Mouse (Mus musculus): ENCODE measurements at regions not wholly inside any gene's neighbourhood (a gene's known extent, or its start where the extent isn't known, plus 50 kb on each side); places are given as distances from the start of the nearest gene placed in this dataset.

- TF ChIP-seq POLR2A (IDR thresholded peaks at IDR 0.05; ENCODE audit: borderline replicate concordance, extremely low read depth, insufficient read depth, insufficient read length, poor library complexity, severe bottlenecking) (no peak), CTCF (IDR thresholded peaks at IDR 0.05; ENCODE audit: borderline replicate concordance, extremely low read depth, insufficient read depth, insufficient read length) (peak; percentile 54; the same call in 1 of the 2 replicates)
- DNase-seq (ENCODE audit: low read depth): peak; percentile 81
Observed at GRCm38 (mm10) chr6:36004701-36005100, 383.2 kb upstream of the Chrm2 start.

- TF ChIP-seq POLR2A (IDR thresholded peaks at IDR 0.05; ENCODE audit: borderline replicate concordance, extremely low read depth, insufficient read depth, insufficient read length, poor library complexity, severe bottlenecking) (no peak), CTCF (IDR thresholded peaks at IDR 0.05; ENCODE audit: borderline replicate concordance, extremely low read depth, insufficient read depth, insufficient read length) (no peak)
Observed at GRCm38 (mm10) chr6:36002090-36002489, 385.8 kb upstream of the Chrm2 start.

GRCm38 (mm10) chr6:35988891-35989290 lies 399.0 kb upstream of the Chrm2 start:
- DNase-seq (ENCODE audit: low read depth): peak; percentile 91
- no peak for TF ChIP-seq CTCF (IDR thresholded peaks at IDR 0.05; ENCODE audit: borderline replicate concordance, extremely low read depth, insufficient read depth, insufficient read length)
- TF ChIP-seq POLR2A (IDR thresholded peaks at IDR 0.05; ENCODE audit: borderline replicate concordance, extremely low read depth, insufficient read depth, insufficient read length, poor library complexity, severe bottlenecking): no peak

More at GRCm38 (mm10) chr6:36002090-36002489, 385.8 kb upstream of the Chrm2 start:
- no peak for DNase-seq (ENCODE audit: low read depth)

- no peak for DNase-seq (ENCODE audit: low read depth)
- no peak for TF ChIP-seq POLR2A (IDR thresholded peaks at IDR 0.05; ENCODE audit: borderline replicate concordance, extremely low read depth, insufficient read depth, insufficient read length, poor library complexity, severe bottlenecking)
- no peak for TF ChIP-seq CTCF (IDR thresholded peaks at IDR 0.05; ENCODE audit: borderline replicate concordance, extremely low read depth, insufficient read depth, insufficient read length)
Observed at GRCm38 (mm10) chr6:35940071-35940470, 400.4 kb upstream of the Mtpn start.

- TF ChIP-seq CTCF (IDR thresholded peaks at IDR 0.05; ENCODE audit: borderline replicate concordance, extremely low read depth, insufficient read depth, insufficient read length): no peak
- no peak for TF ChIP-seq POLR2A (IDR thresholded peaks at IDR 0.05; ENCODE audit: borderline replicate concordance, extremely low read depth, insufficient read depth, insufficient read length, poor library complexity, severe bottlenecking)
- DNase-seq (ENCODE audit: low read depth): no peak
Observed at GRCm38 (mm10) chr6:35924189-35924588, 384.5 kb upstream of the Mtpn start.

- peak; percentile 12 for DNase-seq (ENCODE audit: low read depth)
- TF ChIP-seq POLR2A (IDR thresholded peaks at IDR 0.05; ENCODE audit: borderline replicate concordance, extremely low read depth, insufficient read depth, insufficient read length, poor library complexity, severe bottlenecking) (no peak), CTCF (IDR thresholded peaks at IDR 0.05; ENCODE audit: borderline replicate concordance, extremely low read depth, insufficient read depth, insufficient read length) (no peak)
Observed at GRCm38 (mm10) chr6:35897990-35898389, 358.3 kb upstream of the Mtpn start.

GRCm38 (mm10) chr6:35895692-35896091 lies 356.0 kb upstream of the Mtpn start:
- TF ChIP-seq CTCF (IDR thresholded peaks at IDR 0.05; ENCODE audit: borderline replicate concordance, extremely low read depth, insufficient read depth, insufficient read length): no peak
- no peak for TF ChIP-seq POLR2A (IDR thresholded peaks at IDR 0.05; ENCODE audit: borderline replicate concordance, extremely low read depth, insufficient read depth, insufficient read length, poor library complexity, severe bottlenecking)
- no peak for DNase-seq (ENCODE audit: low read depth)

GRCm38 (mm10) chr6:35874671-35875070 lies 335.0 kb upstream of the Mtpn start:
- TF ChIP-seq CTCF (IDR thresholded peaks at IDR 0.05; ENCODE audit: borderline replicate concordance, extremely low read depth, insufficient read depth, insufficient read length) (no peak), POLR2A (IDR thresholded peaks at IDR 0.05; ENCODE audit: borderline replicate concordance, extremely low read depth, insufficient read depth, insufficient read length, poor library complexity, severe bottlenecking) (no peak)
- no peak for DNase-seq (ENCODE audit: low read depth)

- TF ChIP-seq POLR2A (IDR thresholded peaks at IDR 0.05; ENCODE audit: borderline replicate concordance, extremely low read depth, insufficient read depth, insufficient read length, poor library complexity, severe bottlenecking): no peak
- no peak for TF ChIP-seq CTCF (IDR thresholded peaks at IDR 0.05; ENCODE audit: borderline replicate concordance, extremely low read depth, insufficient read depth, insufficient read length)
- DNase-seq (ENCODE audit: low read depth): no peak
Observed at GRCm38 (mm10) chr6:35871388-35871787, 331.7 kb upstream of the Mtpn start.

GRCm38 (mm10) chr6:35864218-35864617 lies 324.5 kb upstream of the Mtpn start:
- DNase-seq (ENCODE audit: low read depth): no peak
- TF ChIP-seq CTCF (IDR thresholded peaks at IDR 0.05; ENCODE audit: borderline replicate concordance, extremely low read depth, insufficient read depth, insufficient read length) (no peak), POLR2A (IDR thresholded peaks at IDR 0.05; ENCODE audit: borderline replicate concordance, extremely low read depth, insufficient read depth, insufficient read length, poor library complexity, severe bottlenecking) (no peak)

- no peak for DNase-seq (ENCODE audit: low read depth)
- no peak for TF ChIP-seq POLR2A (IDR thresholded peaks at IDR 0.05; ENCODE audit: borderline replicate concordance, extremely low read depth, insufficient read depth, insufficient read length, poor library complexity, severe bottlenecking)
- no peak for TF ChIP-seq CTCF (IDR thresholded peaks at IDR 0.05; ENCODE audit: borderline replicate concordance, extremely low read depth, insufficient read depth, insufficient read length)
Observed at GRCm38 (mm10) chr6:35853993-35854392, 314.3 kb upstream of the Mtpn start.

GRCm38 (mm10) chr6:35816657-35817056 lies 277.0 kb upstream of the Mtpn start:
- DNase-seq (ENCODE audit: low read depth): peak; percentile 35
- no peak for TF ChIP-seq POLR2A (IDR thresholded peaks at IDR 0.05; ENCODE audit: borderline replicate concordance, extremely low read depth, insufficient read depth, insufficient read length, poor library complexity, severe bottlenecking)
- TF ChIP-seq CTCF (IDR thresholded peaks at IDR 0.05; ENCODE audit: borderline replicate concordance, extremely low read depth, insufficient read depth, insufficient read length): no peak
